Mouse (Mus musculus): Measurements from ENCODE around the gene Bcan.

Gene Bcan

GRCm38 (mm10) chr3:87996971-87997614 is 2.9 kb downstream of the Bcan start:
- DNase-seq = peak in 1 of 2 experiments; percentile 22

- no peak for DNase-seq
These were observed 3.6 kb downstream of the Bcan start for GRCm38 (mm10) chr3:87996401-87996800.

GRCm38 (mm10) chr3:87995331-87995730 is 4.7 kb downstream of the Bcan start:
- DNase-seq = no peak

GRCm38 (mm10) chr3:87993436-87993835 is 6.6 kb downstream of the Bcan start:
- no peak for DNase-seq

GRCm38 (mm10) chr3:87989935-87990334 is 10.1 kb downstream of the Bcan start:
- DNase-seq = no peak

- no peak for DNase-seq
These were observed 12.0 kb downstream of the Bcan start for GRCm38 (mm10) chr3:87988068-87988467.

GRCm38 (mm10) chr3:87987633-87988032 is 12.4 kb downstream of the Bcan start:
- DNase-seq = no peak

GRCm38 (mm10) chr3:87986868-87987267 is 13.2 kb downstream of the Bcan start:
- peak; percentile 90 to 96 for DNase-seq

- DNase-seq = no peak
These were observed 14.3 kb downstream of the Bcan start for GRCm38 (mm10) chr3:87985505-87986320.

- no peak for DNase-seq
These were observed 15.9 kb downstream of the Bcan start for GRCm38 (mm10) chr3:87984094-87984493.

GRCm38 (mm10) chr3:87983627-87984026 is 16.4 kb downstream of the Bcan start:
- no peak for DNase-seq

GRCm38 (mm10) chr3:87982836-87983601 is 17.0 kb downstream of the Bcan start:
- peak; percentile 52 to 70 for DNase-seq

- peak; percentile 52 to 65 for DNase-seq
These were observed 17.9 kb downstream of the Bcan start for GRCm38 (mm10) chr3:87981894-87982835.

GRCm38 (mm10) chr3:87981214-87981760 is 18.7 kb downstream of the Bcan start:
- DNase-seq = no peak

GRCm38 (mm10) chr3:87980728-87981127 is 19.3 kb downstream of the Bcan start:
- no peak for DNase-seq

- DNase-seq = no peak
These were observed 19.9 kb downstream of the Bcan start for GRCm38 (mm10) chr3:87980085-87980484.

GRCm38 (mm10) chr3:87979493-87979892 is 20.5 kb downstream of the Bcan start:
- DNase-seq = no peak

- no peak for DNase-seq
These were observed 25.5 kb downstream of the Bcan start for GRCm38 (mm10) chr3:87974381-87974987.

GRCm38 (mm10) chr3:87973593-87974380 is 26.2 kb downstream of the Bcan start:
- DNase-seq = no peak

GRCm38 (mm10) chr3:87972776-87973175 is 27.3 kb downstream of the Bcan start:
- DNase-seq = no peak

- DNase-seq = no peak
These were observed 27.8 kb downstream of the Bcan start for GRCm38 (mm10) chr3:87972203-87972664.

Data from kidney, adult 8-10 months (tissue).